Mouse (Mus musculus): ENCODE data around the gene 1700012A03Rik.

DNA sequence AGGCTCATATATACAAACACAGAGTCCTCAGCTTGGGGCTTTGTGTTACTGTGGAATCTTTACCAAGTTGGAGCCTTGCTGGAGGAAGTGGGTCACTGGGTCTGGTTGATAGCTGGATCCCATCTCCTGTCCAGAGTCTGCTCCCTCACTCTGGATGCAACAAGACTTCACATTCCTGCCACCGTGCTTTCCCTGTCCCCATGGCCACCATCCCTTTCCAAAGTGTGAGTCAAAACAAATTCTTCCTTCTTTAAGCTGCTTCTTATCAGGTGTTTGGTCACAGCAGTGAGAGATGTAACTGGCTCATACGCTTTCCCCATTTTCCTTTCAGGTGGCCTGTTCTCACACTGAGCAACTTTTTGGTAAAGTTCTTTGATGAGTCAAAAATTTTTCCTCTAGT is 15.8 kb upstream of the 1700012A03Rik start:
- TF ChIP-seq CTCF (IDR thresholded peaks at IDR 0.05; ENCODE audit: control insufficient read depth, insufficient read depth, low read length) (no peak), POLR2A (IDR thresholded peaks at IDR 0.05; ENCODE audit: borderline replicate concordance, control insufficient read depth, low read depth, low read length) (no peak)

Data from bone marrow, adult 2 months (tissue).